Mouse (Mus musculus) MEL (cell line): ENCODE data around the gene Dlgap1.

Experiments
- CTCF ChIP-seq, 3 experiments: IDR thresholded peaks in 2 of 3; conservative IDR thresholded peaks in 1 of 3; 2 replicates each; pipeline ENCODE4 v1.5.1; 2011 to 2012; ENCODE audit warnings: low read length in 3 of 3, low read depth in 2 of 3, mild to moderate bottlenecking in 2 of 3, improper control_type of control experiment in 1 of 3, inconsistent platforms in 1 of 3, mixed read lengths in 1 of 3, moderate library complexity in 1 of 3; ENCODE audit not compliant: control insufficient read depth in 1 of 3, insufficient read depth in 1 of 3, poor library complexity in 1 of 3, severe bottlenecking in 1 of 3
- GATA1 ChIP-seq: IDR thresholded peaks from 2 replicates; pipeline ENCODE4 v1.6.1; 2011; ENCODE audit warnings: low read depth, low read length, improper control_type of control experiment
- MAFK ChIP-seq: IDR thresholded peaks from 2 replicates; pipeline ENCODE4 v1.6.1; 2011; ENCODE audit warnings: low read depth, mild to moderate bottlenecking, low read length, improper control_type of control experiment, borderline replicate concordance
- MAX ChIP-seq: IDR thresholded peaks from 2 replicates; pipeline ENCODE4 v1.6.1; 2011; ENCODE audit warnings: low read length, improper control_type of control experiment
- POLR2A ChIP-seq, 2 experiments: IDR thresholded peaks; 2 replicates each; pipeline ENCODE4 v1.6.1; 2011 to 2012; ENCODE audit warnings: low read length in 2 of 2, mild to moderate bottlenecking in 2 of 2, control low read depth in 1 of 2, improper control_type of control experiment in 1 of 2, low read depth in 1 of 2, moderate library complexity in 1 of 2; ENCODE audit not compliant: control insufficient read depth in 1 of 2, insufficient read depth in 1 of 2, poor library complexity in 1 of 2
- RCOR1 ChIP-seq: IDR thresholded peaks from 2 replicates; pipeline ENCODE4 v1.6.1; 2012; ENCODE audit warnings: low read depth, mild to moderate bottlenecking, inconsistent platforms, low read length, improper control_type of control experiment
- TAL1 ChIP-seq: IDR thresholded peaks from 2 replicates; pipeline ENCODE4 v1.6.1; 2012; ENCODE audit warnings: mild to moderate bottlenecking, inconsistent platforms, low read length, moderate library complexity, mixed read lengths

- no peak for TF ChIP-seq MAFK
- TF ChIP-seq CTCF (IDR thresholded peaks at IDR 0.05 in 2 of 3, conservative IDR thresholded peaks at IDR 0.05 in 1 of 3; ENCODE audit: control insufficient read depth in 1 of 3, insufficient read depth in 1 of 3, low read depth in 2 of 3, low read length in 3 of 3, poor library complexity in 1 of 3, severe bottlenecking in 1 of 3) = no peak
- TF ChIP-seq POLR2A (IDR thresholded peaks at IDR 0.05; ENCODE audit: control insufficient read depth in 1 of 2, insufficient read depth in 1 of 2, low read depth in 1 of 2, low read length in 2 of 2, poor library complexity in 1 of 2) = no peak
- no peak for TF ChIP-seq GATA1
- TF ChIP-seq MAX = no peak
- TF ChIP-seq TAL1 = no peak
- TF ChIP-seq RCOR1 = no peak
These were observed 408.1 kb downstream of the Dlgap1 start for GRCm38 (mm10) chr17:70377020-70377419.
